ENCODE assay signal across 20 mouse cellular contexts in the genomic region with DNA sequence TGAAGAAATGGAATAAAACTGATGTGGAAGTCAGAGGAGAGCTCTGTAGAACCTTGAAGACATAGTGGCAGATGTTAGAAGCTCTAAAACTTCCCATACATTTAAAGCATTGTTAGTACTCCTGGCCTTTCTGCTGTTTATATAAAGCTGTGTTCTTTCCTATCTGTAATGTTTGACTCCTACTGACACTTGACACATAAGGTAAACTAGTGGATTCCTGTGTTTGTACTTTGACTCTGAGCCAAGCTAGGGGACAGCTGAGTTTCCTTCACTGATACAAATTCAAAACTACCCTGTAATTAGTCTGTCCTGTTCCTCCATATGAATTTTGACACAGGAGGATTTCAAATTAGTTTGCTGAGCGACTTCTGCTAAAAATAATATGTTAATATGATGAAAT. TPM values are rescaled to one million over a fixed set of nuclear protein-coding genes. Genes with fewer than 3 reads are reported as not detected.
DNase-seq lines count a peak whose midpoint lies in the region; ATAC-seq and TF ChIP-seq lines count a peak whose summit lies in the region.
"Had no signal": no experiment of that assay in that cellular context is flagged by ENCODE, and none has a peak within 500 bp of the region (broad histone marks: within the 10 kb centered on the region; RNA-seq: fewer than 3 reads in every experiment).

No protein-coding gene starts in this region.

- H3K4me2 ChIP-seq in liver, embryonic 16.5 days (ENCODE audit: low read depth, low read length) = no peak overlapping the region
- no peak overlapping the region for H3K4me2 ChIP-seq in liver, embryonic 12.5 days
- H3K4me2 ChIP-seq in lung, postnatal 0 days (replicated peaks; ENCODE audit: low read depth, low read length) = no peak overlapping the region
- H3K4me2 ChIP-seq: forebrain, embryonic 13.5 days; heart, embryonic 12.5 days had no signal

- no peak for DNase-seq in heart, adult 2 months
- DNase-seq in heart, adult 8-10 months (ENCODE audit: low spot score) = no peak
- DNase-seq in lung, postnatal 0 days (ENCODE audit: low spot score) = peak; percentile 49
- no peak for DNase-seq in cerebellum, adult 8-10 months
- no peak for DNase-seq in urinary bladder, adult 2 months (ENCODE audit: low spot score)
- DNase-seq: adrenal gland, postnatal 14 days; cerebellum, adult 18-20 months; forebrain, postnatal 0 days; gastrocnemius, postnatal 36 days; heart, adult 18-20 months had no signal

- H3K9me3 ChIP-seq in liver, embryonic 16.5 days (replicated peaks; ENCODE audit: control insufficient read depth, low read length) = no peaks in the 10 kb centered on the region
- no peaks in the 10 kb centered on the region for H3K9me3 ChIP-seq in liver, embryonic 12.5 days (replicated peaks)
- no peaks in the 10 kb centered on the region for H3K9me3 ChIP-seq in lung, postnatal 0 days (ENCODE audit: low read length)
- H3K9me3 ChIP-seq: embryonic facial prominence, embryonic 10.5 days; forebrain, embryonic 13.5 days; heart, embryonic 12.5 days had no signal

- TF ChIP-seq EP300 in heart, adult 2 months (IDR thresholded peaks at IDR 0.05; ENCODE audit: insufficient read depth, low read depth, low read length) = no peak
- TF ChIP-seq EP300 in lung, postnatal 0 days (IDR thresholded peaks at IDR 0.05) = peak; percentile 81

- no peaks in the 10 kb centered on the region for H3K27me3 ChIP-seq in heart, adult 2 months (ENCODE audit: control insufficient read depth, insufficient read depth, low read length)
- no peaks in the 10 kb centered on the region for H3K27me3 ChIP-seq in liver, embryonic 16.5 days (ENCODE audit: control insufficient read depth, insufficient read depth, low read depth, low read length)
- no peaks in the 10 kb centered on the region for H3K27me3 ChIP-seq in liver, embryonic 12.5 days (replicated peaks)
- no peaks in the 10 kb centered on the region for H3K27me3 ChIP-seq in lung, postnatal 0 days (replicated peaks; ENCODE audit: insufficient read depth, low read length)
- H3K27me3 ChIP-seq: CH12.LX; forebrain, embryonic 13.5 days; heart, embryonic 12.5 days had no signal

- H3K79me2 ChIP-seq in heart, adult 2 months (replicated peaks; ENCODE audit: control insufficient read depth, insufficient read depth, low read length) = no peaks in the 10 kb centered on the region

- no peak for TF ChIP-seq POLR2A in heart, adult 2 months (IDR thresholded peaks at IDR 0.05; ENCODE audit: insufficient read depth, low read depth, low read length)
- no peak for TF ChIP-seq POLR2A in bone marrow macrophage, adult 2 months (IDR thresholded peaks at IDR 0.05; ENCODE audit: borderline replicate concordance, low read depth, low read length)

- peaks cover 11% of the 10 kb centered on the region for H3K4me1 ChIP-seq in heart, adult 2 months (ENCODE audit: control insufficient read depth, insufficient read depth, low read length)
- H3K4me1 ChIP-seq in liver, embryonic 16.5 days (ENCODE audit: control insufficient read depth, low read depth, low read length) = no peaks in the 10 kb centered on the region
- peaks cover 7% of the 10 kb centered on the region; the same call in 1 of the 2 replicates for H3K4me1 ChIP-seq in liver, embryonic 12.5 days
- H3K4me1 ChIP-seq in bone marrow macrophage, adult 2 months (ENCODE audit: control insufficient read depth, insufficient read depth, low read length) = peaks cover 24% of the 10 kb centered on the region
- H3K4me1 ChIP-seq in lung, postnatal 0 days (ENCODE audit: insufficient read depth, low read depth, low read length) = 0 out of 2 replicates have a peak, but pooled peaks cover 4% of the 10 kb centered on the region
- H3K4me1 ChIP-seq: forebrain, embryonic 13.5 days had no signal

- no peak overlapping the region for H3K9ac ChIP-seq in heart, adult 2 months (ENCODE audit: low read depth, low read length)
- H3K9ac ChIP-seq in liver, embryonic 16.5 days (ENCODE audit: low read depth, low read length) = no peak overlapping the region
- H3K9ac ChIP-seq in liver, embryonic 12.5 days = no peak overlapping the region
- no peak overlapping the region for H3K9ac ChIP-seq in lung, postnatal 0 days (replicated peaks; ENCODE audit: low read depth)
- H3K9ac ChIP-seq: forebrain, embryonic 13.5 days; forebrain, postnatal 0 days; heart, embryonic 12.5 days had no signal

- no peak overlapping the region for H3K4me3 ChIP-seq in heart, adult 2 months
- H3K4me3 ChIP-seq in liver, embryonic 16.5 days (ENCODE audit: low read depth, low read length) = no peak overlapping the region
- H3K4me3 ChIP-seq in liver, embryonic 12.5 days = no peak overlapping the region
- H3K4me3 ChIP-seq in bone marrow macrophage, adult 2 months (ENCODE audit: insufficient read depth, low read length) = no peak overlapping the region
- no peak overlapping the region for H3K4me3 ChIP-seq in lung, postnatal 0 days (ENCODE audit: low read depth, low read length)
- H3K4me3 ChIP-seq: embryonic facial prominence, embryonic 10.5 days; forebrain, embryonic 13.5 days; heart, embryonic 12.5 days had no signal

- H3K36me3 ChIP-seq in heart, adult 2 months (ENCODE audit: control insufficient read depth, insufficient read depth, low read length) = no peaks in the 10 kb centered on the region
- no peaks in the 10 kb centered on the region for H3K36me3 ChIP-seq in liver, embryonic 16.5 days (ENCODE audit: control insufficient read depth, insufficient read depth)
- H3K36me3 ChIP-seq in liver, embryonic 12.5 days = no peaks in the 10 kb centered on the region
- no peaks in the 10 kb centered on the region for H3K36me3 ChIP-seq in lung, postnatal 0 days (ENCODE audit: insufficient read depth, low read length)
- H3K36me3 ChIP-seq: heart, embryonic 12.5 days had no signal

- peak overlapping the region; percentile 24; the same call in 1 of the 2 replicates for H3K27ac ChIP-seq in heart, adult 2 months
- H3K27ac ChIP-seq in liver, embryonic 16.5 days (ENCODE audit: low read length) = no peak overlapping the region
- no peak overlapping the region for H3K27ac ChIP-seq in liver, embryonic 12.5 days
- H3K27ac ChIP-seq in bone marrow macrophage, adult 2 months (ENCODE audit: insufficient read depth, low read depth, low read length) = peak overlapping the region; percentile 17; the same call in 1 of the 2 replicates
- peak overlapping the region; percentile 57 for H3K27ac ChIP-seq in lung, postnatal 0 days (ENCODE audit: low read length)
- H3K27ac ChIP-seq: embryonic facial prominence, embryonic 10.5 days; forebrain, embryonic 13.5 days; hindbrain, postnatal 0 days had no signal

- intact Hi-C loops in heart, adult 2 months (cut with DNase I) = no loop called here

- 0 out of 2 replicates have a peak, but pooled peaks have one; percentile 22 for ATAC-seq in liver, embryonic 16.5 days (ENCODE audit: low read depth)
- ATAC-seq in liver, embryonic 12.5 days = no peak
- no peak for ATAC-seq in lung, postnatal 0 days
- ATAC-seq: activated CD4-positive, CD25-positive, alpha-beta regulatory T cell, adult 4 months; forebrain, embryonic 13.5 days; forebrain, postnatal 0 days; hindbrain, postnatal 0 days; Patski had no signal

- no peak for TF ChIP-seq CTCF in heart, adult 2 months (IDR thresholded peaks at IDR 0.05)
- no peak for TF ChIP-seq CTCF in bone marrow macrophage, adult 2 months (IDR thresholded peaks at IDR 0.05; ENCODE audit: low read depth, low read length)
- TF ChIP-seq CTCF in lung, postnatal 0 days (IDR thresholded peaks at IDR 0.05) = no peak

- 25% methylated on average over 1 of the region's 1 CpGs for WGBS in heart, adult 2 months
- 41% methylated on average over 1 of the region's 1 CpGs for WGBS in liver, embryonic 16.5 days (ENCODE audit: insufficient replicate concordance)
- WGBS in liver, embryonic 12.5 days (ENCODE audit: insufficient replicate concordance) = 71% methylated on average over 1 of the region's 1 CpGs
- WGBS in lung, postnatal 0 days = 14% methylated on average over 1 of the region's 1 CpGs

RNA-seq across cellular contexts. Expression of gene Sh3bgrl, which starts 27.5 kb away (rescaled TPM):
- 10 to 100 TPM; 33.0 to 36.1 TPM for total RNA-seq in heart, adult 2 months (2021)
- polyA plus RNA-seq in heart, adult 2 months (2012; rRNA removed) = 10.0 and 20.1 TPM in 2 replicates
- 10 to 100 TPM; 26.3 to 36.2 (median 31.2) TPM for total RNA-seq in heart, adult 8-10 months (2022)
- polyA plus RNA-seq in liver, embryonic 16.5 days (2015; fragmentation: Nextera tagmentation; extraction: Ambion mirVana) = 55.0 and 55.1 TPM in 2 replicates
- 59.7 and 60.5 TPM in 2 replicates for polyA plus RNA-seq in liver, embryonic 12.5 days (2016; fragmentation: Nextera tagmentation; extraction: Ambion mirVana)
- polyA plus RNA-seq in bone marrow macrophage, adult 2 months (2012; ENCODE audit: insufficient read depth, insufficient read length, missing spikeins) = 340 and 347 TPM in 2 replicates
- polyA plus RNA-seq in lung, postnatal 0 days (2015; fragmentation: Nextera tagmentation; extraction: Ambion mirVana) = 127 and 170 TPM in 2 replicates
- 148 and 211 TPM in 2 replicates for polyA plus RNA-seq in urinary bladder, adult 2 months (2012; rRNA removed)

Comparison
In these comparisons a context has a peak if more than half of its experiments do, and no peak if none do; other contexts are left out.
1. H3K27ac ChIP-seq: peak in heart, adult 2 months (single experiment), bone marrow macrophage, adult 2 months (single experiment) and lung, postnatal 0 days (single experiment); none in liver, embryonic 16.5 days (single experiment) and liver, embryonic 12.5 days (single experiment).